Mouse (Mus musculus) frontal cortex, postnatal 14 days (tissue): ENCODE data around the gene Akt1.

Source experiments
- DNase-seq, 2 experiments: peaks; one replicate each; pipeline ENCODE4 v3.0.0; 2022; ENCODE audit warnings: low spot score in 2 of 2

Akt1 gene

GRCm38 (mm10) chr12:112674132-112675011 lies at the start of gene Akt1:
TSS of gene Akt1 (minus strand) at chr12:112674884.
- peak in 1 of 2 experiments; percentile 40 for DNase-seq

DNA sequence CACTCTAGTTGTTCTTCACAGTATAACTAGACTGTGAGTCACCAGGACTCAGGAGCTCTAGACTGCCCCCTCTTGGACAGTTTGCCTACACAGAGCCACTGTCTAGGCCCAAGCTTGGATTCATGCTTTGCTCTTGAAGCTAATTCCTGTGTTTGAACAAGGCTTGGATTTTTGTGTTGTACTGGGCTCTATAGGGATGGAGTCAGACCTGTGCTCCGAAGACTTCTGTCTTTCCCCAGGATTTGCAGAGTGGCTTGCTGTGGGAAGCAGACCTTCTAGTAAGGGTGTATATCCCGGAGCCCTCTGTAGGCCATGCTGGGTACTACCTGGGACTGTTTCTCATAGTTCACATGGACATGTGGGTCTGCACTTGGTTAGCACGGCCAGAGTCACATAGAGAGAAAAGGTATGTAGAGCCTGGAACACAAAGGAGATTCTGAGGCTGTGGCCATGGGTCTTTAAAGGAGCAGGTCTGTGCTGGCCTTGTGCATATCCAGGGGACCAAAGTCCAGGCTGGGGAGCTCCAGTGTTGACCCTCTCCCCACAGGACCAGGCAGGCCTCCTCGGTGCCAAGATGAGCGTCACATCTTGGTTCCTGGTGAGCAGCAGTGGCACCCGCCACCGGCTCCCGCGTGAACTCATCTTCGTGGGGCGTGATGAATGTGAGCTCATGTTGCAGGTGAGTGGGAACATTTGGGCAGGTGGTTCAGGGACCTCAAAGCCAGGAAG lies 49.6 kb upstream of the Akt1 start:
- peak; percentile 55 to 70 for DNase-seq

GRCm38 (mm10) chr12:112723445-112723844 lies 48.8 kb upstream of the Akt1 start:
- no peak for DNase-seq

GRCm38 (mm10) chr12:112723028-112723330 lies 48.3 kb upstream of the Akt1 start:
- no peak for DNase-seq

GRCm38 (mm10) chr12:112722240-112723027 lies 47.8 kb upstream of the Akt1 start:
- no peak for DNase-seq

- no peak for DNase-seq
Measured at GRCm38 (mm10) chr12:112721424-112722239, 46.9 kb upstream of the Akt1 start.

DNA sequence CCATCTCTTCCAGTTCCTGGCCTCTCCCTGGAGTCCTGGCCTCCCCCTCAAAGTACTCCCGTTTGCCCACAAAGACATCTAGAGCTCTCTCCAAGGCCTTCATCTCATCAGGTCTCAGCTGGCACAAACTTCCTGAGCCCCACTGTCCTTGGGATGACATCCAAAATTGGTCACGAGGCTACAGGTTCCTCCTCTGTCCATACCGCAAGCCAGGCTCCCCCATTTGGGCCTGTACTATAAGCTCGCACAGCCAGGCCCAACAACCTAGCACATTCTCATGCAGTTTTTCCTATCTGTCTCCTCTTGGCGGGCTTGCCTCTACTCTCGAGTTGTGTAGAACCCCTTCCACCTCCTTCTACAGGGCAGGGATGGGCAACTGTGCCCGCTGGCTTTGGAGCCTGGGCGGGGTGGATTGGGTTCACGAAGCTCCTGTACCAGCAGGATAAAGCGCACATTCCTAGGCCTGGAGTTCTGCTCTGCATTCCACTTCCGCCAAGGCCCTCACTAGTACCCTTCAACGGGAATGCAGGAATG lies 46.3 kb upstream of the Akt1 start:
- no peak for DNase-seq

GRCm38 (mm10) chr12:112720216-112720615 lies 45.5 kb upstream of the Akt1 start, which contains the start of gene Cep170b:
TSS of gene Cep170b (plus strand) at chr12:112720455.
- no peak for DNase-seq

GRCm38 (mm10) chr12:112718995-112719394 lies 44.3 kb upstream of the Akt1 start:
- no peak for DNase-seq

GRCm38 (mm10) chr12:112717140-112717539 lies 42.5 kb upstream of the Akt1 start:
- no peak for DNase-seq

GRCm38 (mm10) chr12:112713984-112714383 lies 39.3 kb upstream of the Akt1 start:
- no peak for DNase-seq

DNA sequence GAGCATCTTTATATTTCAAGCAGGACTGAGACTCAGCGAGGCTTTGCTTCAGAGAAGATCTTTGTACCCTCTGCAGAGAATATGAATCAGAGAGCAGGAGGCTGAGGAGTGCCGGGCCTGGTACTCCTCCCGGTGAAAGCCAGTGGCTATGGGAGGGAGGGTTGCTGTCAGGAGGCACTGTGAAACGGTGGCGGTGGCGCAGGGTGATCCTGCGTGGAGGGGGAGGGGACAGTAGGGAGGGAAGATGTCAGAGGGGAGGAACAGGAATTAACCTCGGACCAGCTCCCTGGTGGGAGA lies 32.8 kb upstream of the Akt1 start:
- DNase-seq = no peak

GRCm38 (mm10) chr12:112706704-112707572 lies 32.3 kb upstream of the Akt1 start:
- DNase-seq = peak; percentile 71 to 86

GRCm38 (mm10) chr12:112702374-112703320 lies 28.0 kb upstream of the Akt1 start:
- no peak for DNase-seq

DNA sequence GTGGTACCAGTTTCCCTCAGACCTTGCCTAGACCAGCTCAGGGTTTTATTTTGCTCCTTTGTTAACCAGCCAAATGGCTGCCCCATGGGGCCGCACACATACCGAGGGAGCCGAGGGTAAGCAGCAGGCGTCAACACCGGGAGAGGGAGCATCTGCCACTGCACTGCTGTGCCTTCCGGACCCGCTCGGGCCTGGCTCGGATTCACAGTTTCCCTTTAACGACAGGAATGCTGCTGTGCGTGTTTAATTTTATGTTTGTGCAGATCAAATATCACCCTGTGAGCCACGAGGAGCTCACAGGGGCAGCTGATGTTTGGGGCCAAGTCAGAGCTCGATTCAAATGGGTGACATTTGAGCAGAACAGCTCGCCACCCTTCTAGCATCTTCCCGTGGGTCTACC lies 25.8 kb upstream of the Akt1 start:
- DNase-seq = no peak

GRCm38 (mm10) chr12:112696806-112697425 lies 22.2 kb upstream of the Akt1 start:
- DNase-seq = no peak

DNA sequence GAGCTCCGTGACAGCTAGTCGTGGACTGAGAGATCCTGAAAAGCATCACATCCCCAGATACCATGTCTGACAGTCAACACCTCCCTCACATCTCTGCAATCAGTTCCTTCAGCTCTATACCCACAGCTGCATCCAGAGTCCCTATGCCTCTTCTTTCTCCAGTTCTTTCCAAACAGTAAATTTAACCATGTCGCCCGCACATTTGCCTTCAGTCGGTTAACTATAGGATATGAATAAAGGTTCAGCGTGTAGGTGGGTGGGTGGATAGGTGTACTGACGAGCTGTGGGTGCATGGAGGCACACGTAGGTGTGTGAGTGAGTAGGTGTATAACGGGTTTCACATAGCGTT lies 19.4 kb upstream of the Akt1 start:
- DNase-seq = no peak

- DNase-seq = peak; percentile 90 to 92
Measured at GRCm38 (mm10) chr12:112693185-112694126, 18.8 kb upstream of the Akt1 start.
